Mouse (Mus musculus) fat pad, adult 2 months (tissue): ENCODE results near the gene Chaf1a.

Experiments used
- DNase-seq: peaks from one replicate; pipeline ENCODE4 v3.0.0-alpha.2; 2011; ENCODE audit warnings: low read depth, low spot score; ENCODE audit errors: extremely low read depth

The Chaf1a gene

GRCm38 (mm10) chr17:56040030-56040856, at the start of gene Chaf1a:
Gene Chaf1a (plus strand): TSS chr17:56040439.
- peak; percentile 82 for DNase-seq

GRCm38 (mm10) chr17:55996007-55996406, 44.2 kb upstream of the Chaf1a start:
- no peak for DNase-seq

GRCm38 (mm10) chr17:55999794-56000499, 40.3 kb upstream of the Chaf1a start:
- DNase-seq, result no peak

GRCm38 (mm10) chr17:56003000-56003399, 37.2 kb upstream of the Chaf1a start:
- DNase-seq, result no peak

- peak; percentile 47 for DNase-seq
Measured at GRCm38 (mm10) chr17:56005415-56006061, 34.7 kb upstream of the Chaf1a start, which contains the start of the genes Stap2 and Mpnd. Gene Stap2 (minus strand): TSS chr17:56005584. Gene Mpnd (plus strand): TSS chr17:56005711.

GRCm38 (mm10) chr17:56006956-56007355, 33.3 kb upstream of the Chaf1a start:
- DNase-seq, result no peak

- no peak for DNase-seq
Measured at GRCm38 (mm10) chr17:56007444-56008355, 32.5 kb upstream of the Chaf1a start.

GRCm38 (mm10) chr17:56008356-56009087, 31.7 kb upstream of the Chaf1a start:
- peak; percentile 65 for DNase-seq

- DNase-seq, result peak; percentile 45
Measured at GRCm38 (mm10) chr17:56009088-56009961, 30.9 kb upstream of the Chaf1a start.

GRCm38 (mm10) chr17:56009962-56010240, 30.3 kb upstream of the Chaf1a start:
- no peak for DNase-seq

GRCm38 (mm10) chr17:56010255-56010654, 30.0 kb upstream of the Chaf1a start:
- no peak for DNase-seq

- no peak for DNase-seq
Measured at GRCm38 (mm10) chr17:56010681-56011080, 29.6 kb upstream of the Chaf1a start.

- DNase-seq, result no peak
Measured at GRCm38 (mm10) chr17:56011441-56011840, 28.8 kb upstream of the Chaf1a start.

GRCm38 (mm10) chr17:56015293-56015692, 24.9 kb upstream of the Chaf1a start:
- no peak for DNase-seq

GRCm38 (mm10) chr17:56016382-56016781, 23.9 kb upstream of the Chaf1a start:
- no peak for DNase-seq

GRCm38 (mm10) chr17:56016793-56017785, 23.1 kb upstream of the Chaf1a start:
- no peak for DNase-seq

- DNase-seq, result no peak
Measured at GRCm38 (mm10) chr17:56017848-56018247, 22.4 kb upstream of the Chaf1a start.
